Mouse (Mus musculus) hindbrain, embryonic 12.5 days (tissue): Measurements from ENCODE around the gene Gpd2. TPM values are rescaled to one million over a fixed set of nuclear protein-coding genes. Genes with fewer than 3 reads are reported as not detected.
A peak's percentile ranks its signal among the peaks of the same experiment; 100 is the strongest.

Source experiments
- ATAC-seq: fragments of 200-750 bp; cut with Nextera tagmentation; 2 replicates; pipeline ENCODE4 v1.8.0; 2017; ENCODE audit warnings: moderate TSS enrichment; ENCODE audit not compliant: low FRiP score
- H3K27ac ChIP-seq: fragments of 300-500 bp; sonication (generic); 2 replicates; pipeline ENCODE4 v1.5.1; 2016; ENCODE audit warnings: mild to moderate bottlenecking
- H3K27me3 ChIP-seq: fragments of 300-500 bp; sonication (generic); 2 replicates; pipeline ENCODE4 v1.6.1; 2016; ENCODE audit warnings: mild to moderate bottlenecking
- H3K36me3 ChIP-seq: fragments of 300-500 bp; sonication (generic); 2 replicates; pipeline ENCODE4 v1.6.1; 2016; ENCODE audit warnings: mild to moderate bottlenecking
- H3K4me1 ChIP-seq: fragments of 300-500 bp; sonication (generic); 2 replicates; pipeline ENCODE4 v1.6.1; 2016
- H3K4me2 ChIP-seq: fragments of 300-500 bp; sonication (generic); replicated peaks from 2 replicates; pipeline ENCODE4 v1.6.1; 2016; ENCODE audit warnings: mild to moderate bottlenecking
- H3K4me3 ChIP-seq: fragments of 300-500 bp; sonication (generic); 2 replicates; pipeline ENCODE4 v1.5.1; 2016; ENCODE audit warnings: mild to moderate bottlenecking
- H3K9ac ChIP-seq: fragments of 300-500 bp; sonication (generic); 2 replicates; pipeline ENCODE4 v1.6.1; 2016; ENCODE audit warnings: mild to moderate bottlenecking, moderate library complexity
- H3K9me3 ChIP-seq: fragments of 300-500 bp; sonication (generic); replicated peaks from 2 replicates; pipeline ENCODE4 v1.6.1; 2016; ENCODE audit warnings: mild to moderate bottlenecking
- WGBS: fragments of 180-500 bp; shearing (Covaris S2); methylation state at CpG from one replicate; pipeline ENCODE4 v1.1.7; 2016; 5-methylcytosine and 5-hydroxymethylcytosine counted together
- polyA plus RNA-seq: library from polyadenylated mRNA; unstranded; fragments of >200 nt; fragmentation: Nextera tagmentation; extraction: Ambion mirVana; gene quantifications from 2 replicates; pipeline ENCODE4 v1.2.1, GENCODE M21; 2016

Gene Gpd2
- polyA plus RNA-seq, 1 experiment from 2014 or later, result 18.9 TPM

GRCm38 (mm10) chr2:57254267-57254666 is 16.8 kb downstream of the Gpd2 start:
- H3K4me3 ChIP-seq, result no peak overlapping the region
- H3K36me3 ChIP-seq, result no peaks in the 10 kb centered on the region
- no peaks in the 10 kb centered on the region for H3K27me3 ChIP-seq
- peaks cover 9% of the 10 kb centered on the region; the same call in 1 of the 2 replicates for H3K4me1 ChIP-seq
- no peak overlapping the region for H3K27ac ChIP-seq
- no peak for ATAC-seq
- no peaks in the 10 kb centered on the region for H3K9me3 ChIP-seq
- 96% methylated on average over 4 of the region's 4 CpGs for WGBS
- H3K9ac ChIP-seq, result no peak overlapping the region
- H3K4me2 ChIP-seq, result no peak overlapping the region

GRCm38 (mm10) chr2:57255153-57255670 is 17.8 kb downstream of the Gpd2 start:
- H3K9me3 ChIP-seq, result no peaks in the 10 kb centered on the region
- H3K27ac ChIP-seq, result no peak overlapping the region
- no peaks in the 10 kb centered on the region for H3K27me3 ChIP-seq
- no peak overlapping the region for H3K9ac ChIP-seq
- H3K4me2 ChIP-seq, result no peak overlapping the region
- no peak overlapping the region for H3K4me3 ChIP-seq
- 71% methylated on average over 11 of the region's 11 CpGs for WGBS
- peaks cover 9% of the 10 kb centered on the region; the same call in 1 of the 2 replicates for H3K4me1 ChIP-seq
- ATAC-seq, result no peak
- H3K36me3 ChIP-seq, result no peaks in the 10 kb centered on the region

GRCm38 (mm10) chr2:57255836-57256235 is 18.4 kb downstream of the Gpd2 start:
- Histone ChIP-seq H3K4me1 (peaks cover 9% of the 10 kb centered on the region; the same call in 1 of the 2 replicates), H3K4me3 (no peak overlapping the region), H3K27ac (no peak overlapping the region), H3K9me3 (no peaks in the 10 kb centered on the region), H3K27me3 (no peaks in the 10 kb centered on the region), H3K36me3 (no peaks in the 10 kb centered on the region), H3K4me2 (no peak overlapping the region), H3K9ac (no peak overlapping the region)
- ATAC-seq, result no peak
- WGBS, result 43% methylated on average over 3 of the region's 3 CpGs

DNA sequence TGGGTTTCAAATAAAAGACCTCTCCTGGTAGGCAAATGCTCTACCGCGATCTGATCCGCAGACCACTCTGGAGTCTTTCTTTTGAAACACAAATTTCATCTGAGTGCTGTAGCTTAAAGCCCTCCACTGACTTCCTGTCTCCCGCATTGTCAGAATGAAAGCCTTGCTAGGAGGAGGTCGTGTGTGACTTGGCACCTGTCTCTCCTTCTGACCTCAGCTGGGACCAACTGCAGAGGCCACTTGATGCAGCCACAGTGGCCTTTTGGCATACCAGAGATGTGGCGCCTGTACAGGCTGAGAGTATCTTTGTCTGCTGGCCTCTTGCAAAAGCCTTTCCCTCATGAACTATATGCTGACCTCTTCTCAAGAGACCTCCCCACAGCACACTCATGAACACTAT is 19.0 kb downstream of the Gpd2 start:
- Histone ChIP-seq H3K9me3 (no peaks in the 10 kb centered on the region), H3K4me1 (peaks cover 9% of the 10 kb centered on the region; the same call in 1 of the 2 replicates), H3K27me3 (no peaks in the 10 kb centered on the region), H3K4me2 (no peak overlapping the region), H3K4me3 (no peak overlapping the region), H3K27ac (no peak overlapping the region), H3K9ac (no peak overlapping the region), H3K36me3 (no peaks in the 10 kb centered on the region)
- WGBS, result 10% methylated on average over 6 of the region's 6 CpGs
- no peak for ATAC-seq

GRCm38 (mm10) chr2:57261286-57262077 is 24.0 kb downstream of the Gpd2 start:
- H3K27me3 ChIP-seq, result no peaks in the 10 kb centered on the region
- H3K27ac ChIP-seq, result no peak overlapping the region
- no peak overlapping the region for H3K4me2 ChIP-seq
- no peak overlapping the region for H3K9ac ChIP-seq
- WGBS, result 81% methylated on average over 8 of the region's 8 CpGs
- no peaks in the 10 kb centered on the region for H3K36me3 ChIP-seq
- H3K4me1 ChIP-seq, result peaks cover 3% of the 10 kb centered on the region; the same call in 1 of the 2 replicates
- H3K9me3 ChIP-seq, result no peaks in the 10 kb centered on the region
- no peak for ATAC-seq
- H3K4me3 ChIP-seq, result no peak overlapping the region

GRCm38 (mm10) chr2:57263431-57263830 is 26.0 kb downstream of the Gpd2 start:
- H3K36me3 ChIP-seq, result no peaks in the 10 kb centered on the region
- no peak overlapping the region for H3K4me2 ChIP-seq
- no peak for ATAC-seq
- no peak overlapping the region for H3K4me3 ChIP-seq
- H3K4me1 ChIP-seq, result no peaks in the 10 kb centered on the region
- no peak overlapping the region for H3K9ac ChIP-seq
- WGBS, result 88% methylated on average over 1 of the region's 1 CpGs
- no peaks in the 10 kb centered on the region for H3K9me3 ChIP-seq
- H3K27ac ChIP-seq, result no peak overlapping the region
- H3K27me3 ChIP-seq, result no peaks in the 10 kb centered on the region

DNA sequence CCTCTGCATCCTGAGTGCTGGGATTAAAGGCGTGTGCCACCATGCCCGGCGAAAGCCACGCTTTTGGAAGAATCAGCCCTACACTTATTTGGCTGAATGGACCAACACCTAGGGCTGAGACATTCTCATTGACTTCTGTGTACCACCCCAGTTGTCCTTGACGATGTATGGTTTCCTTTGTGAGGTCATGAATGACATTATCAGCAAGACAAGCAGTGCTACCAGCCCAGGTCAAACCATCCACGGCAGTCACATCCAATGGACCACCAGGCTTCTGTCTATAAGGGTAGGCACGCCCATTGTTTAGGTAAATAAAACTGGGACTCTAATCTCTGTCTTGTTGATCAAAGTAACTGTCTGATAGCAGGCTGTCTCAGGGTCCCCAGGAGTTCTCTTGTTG is 27.5 kb downstream of the Gpd2 start:
- H3K4me2 ChIP-seq, result no peak overlapping the region
- no peaks in the 10 kb centered on the region for H3K36me3 ChIP-seq
- H3K9ac ChIP-seq, result no peak overlapping the region
- H3K27ac ChIP-seq, result no peak overlapping the region
- H3K27me3 ChIP-seq, result no peaks in the 10 kb centered on the region
- no peaks in the 10 kb centered on the region for H3K4me1 ChIP-seq
- no peak for ATAC-seq
- 88% methylated on average over 7 of the region's 7 CpGs for WGBS
- no peak overlapping the region for H3K4me3 ChIP-seq
- H3K9me3 ChIP-seq, result no peaks in the 10 kb centered on the region

DNA sequence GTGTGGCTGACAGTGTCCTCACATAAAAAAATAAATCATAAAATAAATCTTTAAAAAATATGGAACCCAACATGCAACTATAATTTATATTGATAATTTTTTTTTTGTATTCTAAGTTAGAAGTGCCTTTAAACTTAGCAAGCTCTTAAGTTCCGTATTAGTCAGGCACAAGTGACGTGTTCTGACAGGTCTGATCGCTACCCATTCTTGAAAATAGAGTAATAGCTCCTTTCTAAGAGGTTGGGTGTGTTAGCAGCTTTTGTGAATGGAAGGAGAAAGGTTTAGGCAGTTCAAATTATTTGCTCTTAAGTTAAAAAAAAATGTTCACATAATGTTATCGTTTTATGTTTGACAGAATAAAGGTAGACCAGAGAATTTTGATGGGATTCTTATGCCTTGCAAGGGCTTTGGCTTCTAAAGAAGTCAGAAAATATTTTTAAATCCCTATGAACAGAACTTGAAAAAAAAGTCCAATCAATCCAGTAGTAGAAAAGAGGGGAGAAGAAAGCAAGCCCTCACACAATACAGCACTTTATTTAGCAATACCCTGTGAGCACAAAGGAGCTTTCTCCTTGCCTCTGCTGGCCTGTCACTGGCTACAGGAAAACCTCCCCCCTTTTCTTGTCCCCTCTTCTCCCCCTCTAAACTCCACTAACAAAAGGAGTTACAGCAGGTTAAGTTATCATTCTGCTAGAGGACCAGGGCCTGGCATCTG is 29.4 kb downstream of the Gpd2 start:
- Histone ChIP-seq H3K4me3 (no peak overlapping the region), H3K9me3 (no peaks in the 10 kb centered on the region), H3K36me3 (no peaks in the 10 kb centered on the region), H3K27ac (peak overlapping the region; percentile 58; the same call in 1 of the 2 replicates), H3K4me1 (no peaks in the 10 kb centered on the region), H3K9ac (no peak overlapping the region), H3K27me3 (no peaks in the 10 kb centered on the region), H3K4me2 (no peak overlapping the region)
- 34% methylated on average over 4 of the region's 4 CpGs for WGBS
- peak; percentile 78 for ATAC-seq

DNA sequence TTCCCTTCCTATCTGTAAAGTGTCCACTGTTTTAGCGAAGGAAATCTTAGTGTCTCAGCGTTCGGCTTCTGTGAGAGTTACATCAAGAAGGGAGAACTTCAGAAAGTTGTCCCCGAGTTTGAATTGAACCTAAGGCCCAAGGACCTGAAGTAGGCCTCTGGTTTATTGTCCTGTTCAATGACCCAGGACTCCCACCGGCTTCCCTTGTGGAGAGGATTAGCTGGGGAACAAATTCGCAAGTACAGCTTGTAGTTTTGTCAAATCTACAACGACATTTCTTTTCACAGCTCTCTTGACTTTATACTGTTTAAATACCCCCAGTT is 29.9 kb downstream of the Gpd2 start:
- ATAC-seq, result peak; percentile 16; the same call in 1 of the 2 replicates
- WGBS, result 8% methylated on average over 7 of the region's 7 CpGs
- peak overlapping the region; percentile 58; the same call in 1 of the 2 replicates for H3K27ac ChIP-seq
- H3K4me1 ChIP-seq, result no peaks in the 10 kb centered on the region
- H3K4me2 ChIP-seq, result no peak overlapping the region
- H3K9ac ChIP-seq, result no peak overlapping the region
- H3K27me3 ChIP-seq, result no peaks in the 10 kb centered on the region
- H3K36me3 ChIP-seq, result no peaks in the 10 kb centered on the region
- H3K4me3 ChIP-seq, result no peak overlapping the region
- H3K9me3 ChIP-seq, result no peaks in the 10 kb centered on the region

DNA sequence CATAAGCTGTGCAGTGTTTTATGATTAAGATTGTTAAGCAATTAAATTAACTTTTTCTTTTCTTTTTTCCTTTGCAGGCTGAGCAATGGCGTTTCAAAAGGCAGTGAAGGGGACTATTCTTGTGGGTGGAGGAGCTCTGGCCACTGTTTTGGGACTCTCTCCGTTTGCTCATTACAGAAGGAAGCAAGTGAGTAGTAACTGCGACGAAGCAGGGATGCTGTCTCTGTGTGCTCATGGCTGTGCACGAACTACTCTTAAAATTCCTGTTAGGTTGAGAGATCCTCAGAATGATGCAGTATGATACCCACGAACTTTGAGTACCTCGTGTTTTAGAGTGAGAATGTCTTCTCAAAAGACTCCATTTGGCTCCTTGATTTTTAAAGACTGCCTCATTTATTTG is 30.5 kb downstream of the Gpd2 start:
- Histone ChIP-seq H3K9me3 (no peaks in the 10 kb centered on the region), H3K27me3 (no peaks in the 10 kb centered on the region), H3K4me1 (no peaks in the 10 kb centered on the region), H3K27ac (no peak overlapping the region), H3K4me3 (no peak overlapping the region), H3K9ac (no peak overlapping the region), H3K4me2 (no peak overlapping the region), H3K36me3 (no peaks in the 10 kb centered on the region)
- 44% methylated on average over 7 of the region's 7 CpGs for WGBS
- no peak for ATAC-seq

DNA sequence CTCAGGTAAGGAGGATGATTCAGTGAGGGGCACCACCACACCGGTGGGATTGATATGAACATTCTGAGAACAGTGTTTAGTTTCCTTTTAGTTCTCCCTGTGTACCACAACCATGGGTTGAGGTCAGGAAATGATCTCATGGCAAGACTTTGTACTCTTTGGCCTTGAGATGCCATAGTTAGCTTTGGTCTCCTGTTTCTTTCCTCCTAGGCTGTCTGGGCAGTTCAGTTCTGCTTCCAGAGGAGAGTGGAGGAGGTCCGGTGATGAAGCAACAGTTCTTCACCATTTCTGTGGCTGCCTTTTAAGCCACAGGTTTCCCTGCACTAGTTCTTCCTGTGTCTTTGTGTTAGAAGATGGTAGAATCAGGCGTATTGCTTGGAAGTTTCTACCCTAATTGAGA is 31.4 kb downstream of the Gpd2 start:
- Histone ChIP-seq H3K4me2 (no peak overlapping the region), H3K9me3 (no peaks in the 10 kb centered on the region), H3K36me3 (no peaks in the 10 kb centered on the region), H3K4me1 (no peaks in the 10 kb centered on the region), H3K4me3 (no peak overlapping the region), H3K27ac (no peak overlapping the region), H3K9ac (no peak overlapping the region), H3K27me3 (no peaks in the 10 kb centered on the region)
- ATAC-seq, result no peak
- 96% methylated on average over 3 of the region's 3 CpGs for WGBS

- WGBS, result 64% methylated on average over 13 of the region's 13 CpGs
- Histone ChIP-seq H3K4me2 (no peak overlapping the region), H3K9ac (no peak overlapping the region), H3K4me1 (no peaks in the 10 kb centered on the region), H3K4me3 (no peak overlapping the region), H3K27ac (no peak overlapping the region), H3K36me3 (no peaks in the 10 kb centered on the region), H3K9me3 (no peaks in the 10 kb centered on the region), H3K27me3 (no peaks in the 10 kb centered on the region)
- no peak for ATAC-seq
These were observed 32.4 kb downstream of the Gpd2 start for GRCm38 (mm10) chr2:57269690-57270435.
